Mouse (Mus musculus) embryonic facial prominence, embryonic 15.5 days (tissue): Measurements from ENCODE around the gene Msi2. TPM values are rescaled to one million over a fixed set of nuclear protein-coding genes. Genes with fewer than 3 reads are reported as not detected.

Source experiments
- ATAC-seq: fragments of 200-750 bp; cut with Nextera tagmentation; 2 replicates; pipeline ENCODE4 v1.8.0; 2017; ENCODE audit warnings: low read depth, moderate TSS enrichment; ENCODE audit not compliant: insufficient number of reproducible peaks, low FRiP score, low TSS enrichment
- H3K27ac ChIP-seq: fragments of 300-500 bp; sonication (generic); replicated peaks from 2 replicates; pipeline ENCODE4 v1.5.1; 2015; ENCODE audit warnings: mild to moderate bottlenecking, inconsistent platforms
- H3K27me3 ChIP-seq: fragments of 300-500 bp; sonication (generic); 2 replicates; pipeline ENCODE4 v1.6.1; 2015; ENCODE audit warnings: inconsistent platforms
- H3K36me3 ChIP-seq: fragments of 300-500 bp; sonication (generic); 2 replicates; pipeline ENCODE4 v1.6.1; 2015; ENCODE audit warnings: mild to moderate bottlenecking, inconsistent platforms
- H3K4me1 ChIP-seq: fragments of 300-500 bp; sonication (generic); 2 replicates; pipeline ENCODE4 v1.6.1; 2015; ENCODE audit warnings: inconsistent platforms
- H3K4me2 ChIP-seq: fragments of 300-500 bp; sonication (generic); replicated peaks from 2 replicates; pipeline ENCODE4 v1.6.1; 2015; ENCODE audit warnings: mild to moderate bottlenecking, inconsistent platforms
- H3K4me3 ChIP-seq: fragments of 300-500 bp; sonication (generic); replicated peaks from 2 replicates; pipeline ENCODE4 v1.5.1; 2015; ENCODE audit warnings: mild to moderate bottlenecking, inconsistent platforms
- H3K9ac ChIP-seq: fragments of 300-500 bp; sonication (generic); 2 replicates; pipeline ENCODE4 v1.6.1; 2015; ENCODE audit warnings: inconsistent platforms
- H3K9me3 ChIP-seq: fragments of 300-500 bp; sonication (generic); replicated peaks from 2 replicates; pipeline ENCODE4 v1.6.1; 2016; ENCODE audit warnings: inconsistent platforms
- WGBS: fragments of 180-500 bp; shearing (Covaris S2); methylation state at CpG from one replicate; pipeline ENCODE4 v1.1.7; 2015; 5-methylcytosine and 5-hydroxymethylcytosine counted together
- polyA plus RNA-seq: library from polyadenylated mRNA; unstranded; fragments of >200 nt; fragmentation: Nextera tagmentation; extraction: Ambion mirVana; gene quantifications from 2 replicates; pipeline ENCODE4 v1.2.1, GENCODE M21; 2015

Gene Msi2
- polyA plus RNA-seq, 1 experiment from 2014 or later: 19.7 TPM

DNA sequence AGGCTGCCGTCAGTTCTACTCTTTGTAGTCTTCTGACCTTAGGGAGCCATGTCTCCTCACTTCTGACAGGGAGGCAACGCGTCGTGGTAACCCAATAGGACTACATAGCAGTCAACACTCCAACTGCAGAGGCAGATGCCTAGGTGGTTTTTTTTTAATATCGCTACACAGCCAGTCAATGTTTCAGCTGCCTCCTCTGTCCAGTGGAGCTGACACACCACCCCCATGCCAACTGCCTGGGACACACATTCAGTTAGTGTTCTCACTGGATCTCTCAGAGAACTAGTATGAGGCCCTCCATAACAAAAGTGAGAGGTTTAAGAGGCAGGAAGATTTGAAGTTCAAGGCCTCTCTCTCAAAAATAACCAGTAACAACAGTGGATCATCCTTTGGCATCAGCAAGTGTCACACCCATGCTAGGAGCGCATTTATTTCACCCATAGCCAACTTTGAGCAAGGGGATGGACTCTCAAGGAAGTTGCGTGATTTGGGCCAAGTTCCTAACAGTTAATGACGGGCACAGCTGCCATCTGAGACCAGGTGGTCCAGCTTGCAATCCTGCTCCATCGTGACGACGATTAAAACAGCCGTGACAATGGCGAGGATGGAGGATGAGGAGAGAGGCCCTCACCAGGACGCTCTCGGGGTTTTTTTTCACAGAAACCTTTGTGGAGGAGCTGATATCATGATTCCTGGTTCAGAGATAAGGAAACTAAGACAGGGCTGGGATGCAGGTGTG is 8.3 kb downstream of the Msi2 start:
- peaks cover 31% of the 10 kb centered on the region for H3K4me1 ChIP-seq
- ATAC-seq: no peak
- no peaks in the 10 kb centered on the region for H3K27me3 ChIP-seq
- H3K36me3 ChIP-seq: peaks cover 17% of the 10 kb centered on the region
- H3K9me3 ChIP-seq: no peaks in the 10 kb centered on the region
- H3K4me2 ChIP-seq: no peak overlapping the region
- H3K9ac ChIP-seq: no peak overlapping the region
- WGBS: 79% methylated on average over 15 of the region's 15 CpGs
- peak overlapping the region; percentile 40; the same call in 1 of the 2 replicates for H3K27ac ChIP-seq
- H3K4me3 ChIP-seq: no peak overlapping the region

DNA sequence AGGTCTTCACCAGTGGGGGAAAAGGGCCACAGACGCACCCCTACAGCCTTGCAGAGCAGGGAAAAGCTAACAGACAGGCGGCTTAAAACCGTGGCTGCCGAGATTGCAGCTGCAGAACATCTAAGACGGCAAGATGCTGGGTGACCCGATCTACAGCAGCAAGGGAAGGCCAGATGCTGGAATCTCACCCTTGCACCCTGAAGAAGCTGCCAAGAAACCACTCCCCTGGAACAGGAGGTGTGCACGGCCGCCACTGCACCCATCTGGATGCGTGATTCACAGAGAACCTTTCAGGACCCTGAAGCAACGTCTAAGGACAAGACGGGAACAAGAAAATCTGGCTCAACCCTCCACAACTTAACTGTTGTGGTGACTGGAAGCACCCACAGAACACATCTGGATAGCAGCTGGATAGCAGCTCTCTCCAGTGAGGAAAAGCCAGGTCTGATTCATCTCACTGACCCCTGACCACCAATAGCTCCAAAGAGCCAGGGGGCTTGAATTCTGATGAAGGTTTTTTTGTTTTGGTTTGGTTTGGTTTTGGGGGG is 11.0 kb downstream of the Msi2 start:
- Histone ChIP-seq H3K27ac (no peak overlapping the region), H3K4me1 (peaks cover 25% of the 10 kb centered on the region), H3K36me3 (peaks cover 17% of the 10 kb centered on the region), H3K9me3 (no peaks in the 10 kb centered on the region), H3K27me3 (no peaks in the 10 kb centered on the region), H3K9ac (no peak overlapping the region), H3K4me3 (no peak overlapping the region), H3K4me2 (no peak overlapping the region)
- 30% methylated on average over 11 of the region's 11 CpGs for WGBS
- ATAC-seq: no peak

DNA sequence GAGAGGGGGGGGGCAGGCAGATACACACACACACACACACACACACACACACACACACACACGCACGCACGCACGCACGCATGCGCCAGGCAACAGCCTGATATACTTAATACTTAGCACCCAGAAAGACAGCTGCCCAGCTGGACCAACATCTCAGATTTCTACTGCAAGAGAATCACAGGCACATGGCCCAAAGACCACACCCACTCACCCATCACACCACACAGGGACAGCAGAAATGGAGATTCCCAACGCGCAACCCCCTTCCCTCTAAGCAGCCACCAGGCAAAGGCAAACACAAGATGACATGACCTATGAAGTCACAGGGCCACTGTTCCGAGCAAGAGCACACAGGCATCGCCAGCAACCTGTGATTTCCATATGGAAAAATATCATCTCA is 13.6 kb downstream of the Msi2 start:
- Histone ChIP-seq H3K27ac (no peak overlapping the region), H3K36me3 (peaks cover 8% of the 10 kb centered on the region), H3K9ac (no peak overlapping the region), H3K4me2 (no peak overlapping the region), H3K4me3 (no peak overlapping the region), H3K27me3 (no peaks in the 10 kb centered on the region), H3K9me3 (no peaks in the 10 kb centered on the region), H3K4me1 (peaks cover 38% of the 10 kb centered on the region)
- WGBS: 74% methylated on average over 10 of the region's 10 CpGs
- ATAC-seq: no peak

DNA sequence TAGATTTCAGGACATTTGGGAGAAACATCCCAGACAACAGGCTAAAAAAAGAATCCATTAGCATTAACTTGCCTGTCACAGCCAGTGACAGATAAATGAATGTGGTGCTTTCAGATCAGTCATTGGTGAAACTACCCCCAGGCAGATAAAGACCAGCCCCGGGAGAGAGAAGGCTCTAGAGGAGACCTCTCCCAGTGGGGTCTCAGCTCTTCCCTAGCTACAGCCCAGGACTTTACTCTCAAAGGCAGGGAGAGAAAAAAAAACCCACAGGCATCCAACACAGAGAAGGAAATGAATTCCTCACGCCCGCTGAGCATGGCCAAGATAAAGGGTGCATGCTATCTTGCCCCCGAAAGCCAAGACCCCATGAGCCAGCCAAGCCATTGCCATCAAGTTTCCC is 15.1 kb downstream of the Msi2 start:
- H3K36me3 ChIP-seq: peaks cover 14% of the 10 kb centered on the region

DNA sequence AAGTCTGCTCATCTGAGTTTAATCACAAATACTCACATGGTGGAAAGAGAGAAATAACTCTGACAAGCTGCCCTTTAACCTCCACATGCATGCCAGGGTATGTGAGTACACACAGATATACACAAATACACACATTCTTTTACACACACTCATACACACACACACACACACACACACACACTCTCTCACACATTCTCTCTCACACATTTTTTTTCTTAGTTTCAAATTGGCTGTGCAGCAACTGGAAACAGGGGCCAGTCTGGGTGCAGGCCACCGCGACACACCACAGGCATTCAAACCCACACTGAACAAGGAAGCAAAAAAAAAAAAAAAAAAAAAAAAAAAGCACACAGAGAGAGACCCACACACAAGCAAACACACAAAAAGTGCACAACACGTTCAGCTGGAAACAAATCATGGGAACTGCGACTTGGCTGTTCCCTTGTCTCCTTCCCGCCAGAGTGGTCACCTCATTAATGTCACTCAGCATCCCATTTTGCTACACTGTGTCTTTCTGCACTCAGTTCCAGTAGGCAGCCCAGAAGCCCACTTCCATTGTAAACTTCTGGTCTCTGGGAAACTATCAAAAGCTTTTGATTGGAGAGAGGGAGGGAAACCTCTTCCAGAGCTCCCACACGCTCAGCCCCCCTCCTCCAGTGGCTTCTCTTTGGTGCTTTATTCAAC is 16.2 kb downstream of the Msi2 start:
- no peak for ATAC-seq
- Histone ChIP-seq H3K27me3 (no peaks in the 10 kb centered on the region), H3K36me3 (peaks cover 14% of the 10 kb centered on the region), H3K9ac (no peak overlapping the region), H3K27ac (no peak overlapping the region), H3K4me2 (no peak overlapping the region), H3K9me3 (no peaks in the 10 kb centered on the region), H3K4me1 (peaks cover 27% of the 10 kb centered on the region), H3K4me3 (no peak overlapping the region)
- 70% methylated on average over 6 of the region's 6 CpGs for WGBS

More for the DNA sequence above, 15.1 kb downstream of the Msi2 start:
- H3K4me2 ChIP-seq: no peak overlapping the region
- ATAC-seq: no peak
- no peaks in the 10 kb centered on the region for H3K27me3 ChIP-seq
- 38% methylated on average over 4 of the region's 4 CpGs for WGBS
- no peak overlapping the region for H3K9ac ChIP-seq
- peaks cover 35% of the 10 kb centered on the region for H3K4me1 ChIP-seq
- H3K27ac ChIP-seq: no peak overlapping the region
- H3K4me3 ChIP-seq: no peak overlapping the region
- no peaks in the 10 kb centered on the region for H3K9me3 ChIP-seq

DNA sequence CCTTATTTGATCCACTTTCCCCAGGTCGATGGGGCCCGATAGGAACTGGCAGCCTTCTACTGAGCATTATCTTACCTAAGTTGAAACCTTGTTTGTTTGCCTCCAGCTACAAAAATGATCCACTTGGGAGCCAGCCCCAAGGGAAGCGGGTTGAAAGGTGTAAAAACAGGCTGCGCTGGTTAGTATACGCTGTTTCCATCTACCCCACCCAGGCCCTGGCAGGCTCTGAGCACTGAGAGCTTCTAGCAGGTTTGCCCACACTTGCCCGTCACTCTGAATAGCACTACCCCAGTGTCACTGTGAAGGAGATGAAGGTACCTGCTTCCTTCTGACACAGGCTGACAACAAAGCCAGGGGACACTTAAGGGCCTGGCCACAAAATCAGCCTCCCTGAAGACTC is 17.3 kb downstream of the Msi2 start:
- Histone ChIP-seq H3K9me3 (no peaks in the 10 kb centered on the region), H3K4me1 (peaks cover 24% of the 10 kb centered on the region), H3K4me3 (no peak overlapping the region), H3K36me3 (peaks cover 14% of the 10 kb centered on the region), H3K9ac (no peak overlapping the region), H3K4me2 (no peak overlapping the region), H3K27ac (peak overlapping the region; percentile 23; the same call in 1 of the 2 replicates), H3K27me3 (no peaks in the 10 kb centered on the region)
- ATAC-seq: no peak
- WGBS: 65% methylated on average over 6 of the region's 6 CpGs

DNA sequence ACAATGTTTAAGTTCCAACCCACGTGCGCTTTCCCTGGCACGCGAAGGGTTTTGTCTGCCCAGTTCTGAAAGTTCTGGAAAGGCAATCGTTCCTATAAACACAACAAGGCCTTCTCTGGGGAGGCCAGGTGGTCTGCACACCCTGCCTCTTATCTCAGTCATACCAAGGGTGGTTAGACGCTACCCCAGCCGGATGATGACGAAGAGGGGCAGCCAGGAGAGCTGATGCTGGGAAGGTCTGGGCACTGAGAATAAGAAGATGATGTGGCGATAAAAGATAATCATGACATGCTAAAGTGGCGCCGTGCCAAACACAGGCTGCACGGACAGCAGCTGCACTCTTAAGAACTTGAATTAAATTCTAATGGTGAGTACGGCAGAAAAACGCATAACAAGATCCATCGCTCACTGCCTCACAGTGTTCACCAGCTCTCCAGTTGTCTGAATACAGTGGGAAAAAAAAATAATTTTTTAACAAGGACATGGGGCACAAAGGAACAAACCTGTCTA is 18.1 kb downstream of the Msi2 start:
- Histone ChIP-seq H3K4me3 (no peak overlapping the region), H3K27me3 (no peaks in the 10 kb centered on the region), H3K9ac (no peak overlapping the region), H3K9me3 (no peaks in the 10 kb centered on the region), H3K36me3 (peaks cover 14% of the 10 kb centered on the region), H3K27ac (no peak overlapping the region), H3K4me2 (no peak overlapping the region), H3K4me1 (peaks cover 30% of the 10 kb centered on the region)
- no peak for ATAC-seq
- WGBS: 80% methylated on average over 15 of the region's 15 CpGs

DNA sequence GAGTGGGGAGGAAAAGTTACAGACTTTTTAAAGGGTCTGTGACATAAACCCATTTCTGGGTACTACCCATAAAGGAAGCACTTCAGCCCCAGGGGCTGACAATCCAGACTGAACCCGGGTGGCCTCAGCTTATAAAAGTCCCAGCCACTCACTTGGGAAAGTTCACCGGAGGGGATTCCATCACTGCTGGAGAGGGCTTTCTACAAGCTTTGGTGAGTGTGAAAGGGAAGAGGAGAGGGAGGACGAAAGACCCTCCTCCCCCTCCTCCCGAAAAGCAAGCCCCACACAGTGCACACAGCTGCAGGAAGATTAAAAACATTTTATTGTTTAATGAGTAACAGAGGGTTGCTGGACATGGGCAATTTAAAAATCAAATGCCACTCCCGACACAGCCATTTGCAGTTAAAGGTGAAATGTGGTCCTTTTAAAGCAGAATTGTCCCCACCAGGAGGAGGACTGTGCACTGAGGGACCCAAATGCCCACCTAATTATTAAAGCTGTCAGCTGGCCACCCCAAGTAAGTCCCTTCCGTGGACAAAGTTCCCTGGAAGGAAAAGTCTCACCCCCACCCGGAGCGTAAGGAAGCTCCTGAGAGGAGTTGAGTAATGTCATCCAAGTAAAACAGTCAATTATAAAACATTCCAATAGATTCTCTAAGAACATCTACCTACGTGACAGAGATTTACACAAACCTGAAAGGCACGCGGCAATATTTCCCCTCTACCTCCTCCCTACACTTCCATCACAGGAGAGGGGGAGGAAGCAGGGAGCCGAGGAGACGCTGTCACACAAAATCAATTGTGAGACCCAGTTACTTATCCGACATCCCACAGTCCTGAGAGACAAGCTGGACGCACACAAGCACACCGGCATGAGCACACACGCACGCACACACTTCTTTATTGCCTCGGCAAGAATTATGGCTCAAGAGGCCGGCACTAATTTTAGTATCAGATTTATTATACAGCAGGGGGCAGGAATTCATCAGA is 24.1 kb downstream of the Msi2 start:
- Histone ChIP-seq H3K36me3 (peaks cover 2% of the 10 kb centered on the region; the same call in 1 of the 2 replicates), H3K4me1 (peaks cover 62% of the 10 kb centered on the region), H3K9me3 (no peaks in the 10 kb centered on the region), H3K4me3 (no peak overlapping the region), H3K4me2 (no peak overlapping the region; the same call in 1 of the 2 replicates), H3K27me3 (no peaks in the 10 kb centered on the region), H3K27ac (no peak overlapping the region), H3K9ac (no peak overlapping the region)
- WGBS: 23% methylated on average over 20 of the region's 20 CpGs
- ATAC-seq: no peak

DNA sequence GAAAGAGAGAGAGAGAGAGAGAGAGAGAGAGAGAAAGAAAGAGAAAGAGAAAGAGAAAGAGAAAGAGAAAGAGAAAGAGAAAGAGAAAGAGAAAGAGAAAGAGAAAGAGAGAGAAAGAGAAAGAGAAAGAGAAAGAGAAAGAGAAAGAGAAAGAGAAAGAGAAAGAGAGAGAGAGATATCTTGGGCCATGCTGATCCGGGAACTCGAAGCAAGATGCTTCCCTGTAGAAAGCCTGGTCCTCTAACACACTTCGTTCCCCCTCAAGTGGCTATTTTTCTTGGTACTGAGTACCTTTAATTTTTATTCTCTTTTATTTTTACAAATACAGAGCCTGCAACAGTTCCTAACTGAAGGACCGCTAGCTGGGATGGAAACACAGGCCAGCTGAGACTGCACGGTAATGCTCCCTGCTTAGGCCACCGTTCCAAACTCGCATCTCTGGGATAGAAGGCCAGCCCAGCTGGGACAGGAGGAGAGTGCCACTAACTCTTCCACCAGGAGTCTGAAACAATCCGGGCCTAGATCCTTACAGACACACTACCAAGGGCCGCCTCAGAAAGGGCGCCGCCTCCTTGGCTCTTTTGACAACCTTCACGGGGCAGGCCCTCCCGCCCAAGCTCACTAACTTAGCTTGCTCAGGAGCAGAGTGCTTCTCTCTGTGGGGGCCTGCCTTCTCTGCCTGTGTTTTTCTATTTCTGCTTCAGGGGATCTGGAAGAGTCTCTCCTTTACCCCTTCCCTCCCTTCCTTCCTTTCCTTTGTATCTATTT is 25.1 kb downstream of the Msi2 start:
- Histone ChIP-seq H3K27ac (peak overlapping the region; percentile 66), H3K4me3 (no peak overlapping the region), H3K9ac (no peak overlapping the region), H3K27me3 (no peaks in the 10 kb centered on the region), H3K36me3 (no peaks in the 10 kb centered on the region; the same call in 1 of the 2 replicates), H3K4me1 (peaks cover 62% of the 10 kb centered on the region), H3K9me3 (no peaks in the 10 kb centered on the region), H3K4me2 (0 out of 2 replicates have a peak overlapping the region, but pooled peaks have one; percentile 8)
- ATAC-seq: no peak
- 37% methylated on average over 13 of the region's 13 CpGs for WGBS

DNA sequence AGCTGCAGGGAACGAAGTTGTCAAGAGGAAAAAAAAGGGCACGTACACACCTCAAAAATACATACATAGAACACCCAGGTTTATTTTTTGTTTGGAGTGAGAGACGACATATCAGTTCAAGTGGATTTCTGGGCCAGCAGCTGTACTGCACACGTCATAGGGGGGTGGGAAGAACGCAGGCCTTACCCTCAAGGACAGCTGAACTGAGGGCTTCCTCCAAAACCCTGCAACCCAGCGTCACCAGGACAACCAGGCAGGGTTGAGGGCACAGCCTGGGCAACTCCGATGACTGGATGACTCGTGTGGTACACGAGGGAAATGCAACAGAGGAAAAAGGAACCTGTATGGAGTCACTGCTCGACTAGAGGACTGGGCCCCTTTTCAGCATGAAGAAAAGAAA is 25.9 kb downstream of the Msi2 start:
- H3K36me3 ChIP-seq: no peaks in the 10 kb centered on the region; the same call in 1 of the 2 replicates
- 0 out of 2 replicates have a peak overlapping the region, but pooled peaks have one; percentile 0 for H3K27ac ChIP-seq
- no peaks in the 10 kb centered on the region for H3K9me3 ChIP-seq
- no peaks in the 10 kb centered on the region for H3K27me3 ChIP-seq
- no peak; the same call in 1 of the 2 replicates for ATAC-seq
- H3K4me1 ChIP-seq: peaks cover 63% of the 10 kb centered on the region
- H3K4me3 ChIP-seq: no peak overlapping the region
- H3K4me2 ChIP-seq: no peak overlapping the region
- WGBS: 41% methylated on average over 9 of the region's 10 CpGs
- no peak overlapping the region for H3K9ac ChIP-seq
